ENCODE assay signal across 20 mouse cellular contexts in the genomic region with DNA sequence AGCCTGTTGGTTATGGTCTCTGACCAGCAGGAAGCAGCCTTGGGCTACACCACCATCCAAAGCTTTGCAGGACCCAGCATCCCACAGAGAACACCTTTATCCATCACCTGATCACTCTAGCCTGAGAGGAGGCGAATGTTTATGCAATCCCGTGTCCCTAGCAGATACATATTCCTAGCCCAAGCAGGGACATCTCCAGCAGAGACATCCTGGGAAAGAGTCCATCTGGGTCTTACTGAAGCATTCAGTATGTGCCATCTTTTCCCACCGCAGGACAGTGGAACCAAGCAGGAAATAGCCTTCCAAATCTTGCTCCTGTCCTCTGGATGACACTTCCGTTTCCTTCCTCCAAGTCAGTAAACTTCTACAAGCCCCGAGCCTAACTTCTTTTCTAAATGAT.
DNase-seq lines count a peak whose midpoint lies in the region; ATAC-seq and TF ChIP-seq lines count a peak whose summit lies in the region.
"Had no signal": no experiment of that assay in that cellular context is flagged by ENCODE, and none has a peak within 500 bp of the region (broad histone marks: within the 10 kb centered on the region; RNA-seq: fewer than 3 reads in every experiment).

No protein-coding gene starts in this region.

- no peak for ATAC-seq in kidney, postnatal 0 days (replicated peaks; ENCODE audit: low FRiP score, low read depth)
- ATAC-seq: forebrain, postnatal 0 days; hindbrain, postnatal 0 days had no signal

- H3K4me3 ChIP-seq in gastrocnemius, adult 2 months = no peak overlapping the region
- H3K4me3 ChIP-seq in kidney, postnatal 0 days (replicated peaks; ENCODE audit: low read depth, low read length) = no peak overlapping the region
- H3K4me3 ChIP-seq in CH12.LX (replicated peaks in 1 of 3; ENCODE audit: low read depth in 2 of 3, low read length in 2 of 3, poor library complexity in 1 of 3) = no peak overlapping the region
- no peak overlapping the region for H3K4me3 ChIP-seq in limb, embryonic 10.5 days
- H3K4me3 ChIP-seq: embryonic facial prominence, embryonic 13.5 days; forebrain, embryonic 12.5 days; heart, embryonic 13.5 days; hindbrain, embryonic 13.5 days had no signal

- no peaks in the 10 kb centered on the region for H3K36me3 ChIP-seq in kidney, postnatal 0 days (ENCODE audit: insufficient read depth, low read length)
- H3K36me3 ChIP-seq in CH12.LX (replicated peaks in 1 of 2; ENCODE audit: control insufficient read depth in 1 of 2, insufficient read depth in 1 of 2, low read length in 1 of 2) = no peaks in the 10 kb centered on the region
- H3K36me3 ChIP-seq in limb, embryonic 10.5 days = no peaks in the 10 kb centered on the region
- H3K36me3 ChIP-seq: embryonic facial prominence, embryonic 13.5 days; forebrain, embryonic 12.5 days; G1E; heart, embryonic 13.5 days; hindbrain, embryonic 13.5 days had no signal

- intact Hi-C loops in gastrocnemius, adult 2 months (cut with DNase I) = no loop called here

- no peak for TF ChIP-seq CTCF in gastrocnemius, adult 2 months (IDR thresholded peaks at IDR 0.05)
- peak; percentile 31; the same call in 1 of the 2 replicates for TF ChIP-seq CTCF in kidney, postnatal 0 days (IDR thresholded peaks at IDR 0.05; ENCODE audit: low read depth)
- peak in 1 of 2 experiments; percentile 49; a peak in 2 of 4 replicates for TF ChIP-seq CTCF in CH12.LX (conservative IDR thresholded peaks at IDR 0.05 in 1 of 2, IDR thresholded peaks at IDR 0.05 in 1 of 2; ENCODE audit: low read depth in 2 of 2, low read length in 2 of 2)

- DNase-seq in gastrocnemius, adult 2 months = no peak
- DNase-seq in gastrocnemius, postnatal 25 days = no peak
- no peak for DNase-seq in kidney, postnatal 0 days (ENCODE audit: low spot score)
- no peak for DNase-seq in kidney, postnatal 36 days
- DNase-seq in CH12.LX (ENCODE audit: extremely low read depth) = no peak
- peak; percentile 42 for DNase-seq in brain, adult 2 months (ENCODE audit: low read depth, low spot score)
- no peak for DNase-seq in limb, embryonic 10.5 days (ENCODE audit: low spot score)
- DNase-seq: adrenal gland, adult 8-10 months; adrenal gland, postnatal 36 days; cerebellum, adult 11-12 months; forebrain, postnatal 0 days; gastrocnemius, postnatal 36 days; heart, adult 11 months; heart, postnatal 10 days had no signal

- WGBS in kidney, postnatal 0 days = 54% methylated on average over 5 of the region's 5 CpGs
- 83% methylated on average over 5 of the region's 5 CpGs for WGBS in limb, embryonic 10.5 days

- peaks cover 30% of the 10 kb centered on the region for H3K4me1 ChIP-seq in kidney, postnatal 0 days (replicated peaks; ENCODE audit: insufficient read depth, low read length)
- H3K4me1 ChIP-seq in CH12.LX (ENCODE audit: control insufficient read depth in 1 of 2, insufficient read depth in 2 of 2) = peaks cover 9 to 20% of the 10 kb centered on the region in 2 experiments; a peak in 3 of 4 replicates
- peaks cover 35% of the 10 kb centered on the region for H3K4me1 ChIP-seq in limb, embryonic 10.5 days

- TF ChIP-seq POLR2A in CH12.LX (IDR thresholded peaks at IDR 0.05; ENCODE audit: low read depth, low read length) = no peak

- no peaks in the 10 kb centered on the region for H3K79me2 ChIP-seq in CH12.LX (replicated peaks; ENCODE audit: control insufficient read depth, extremely low read depth, insufficient read depth, poor library complexity, severe bottlenecking)

- H3K4me2 ChIP-seq in kidney, postnatal 0 days (ENCODE audit: low read length) = no peak overlapping the region
- no peak overlapping the region for H3K4me2 ChIP-seq in CH12.LX (ENCODE audit: insufficient read depth, low read depth, poor library complexity, severe bottlenecking)
- H3K4me2 ChIP-seq: embryonic facial prominence, embryonic 13.5 days; forebrain, embryonic 12.5 days; heart, embryonic 13.5 days; hindbrain, embryonic 13.5 days had no signal

- dilution Hi-C loops in CH12.LX (cut with MboI; ENCODE audit: extremely low pct_ligation_motif_present, extremely low pct_unique_long_range_greater_than_20kb, low sequenced_read_pairs) = no loop called here

- peak; percentile 46 for TF ChIP-seq RAD21 in CH12.LX (IDR thresholded peaks at IDR 0.05; ENCODE audit: low read depth, low read length)

- H3K27ac ChIP-seq in gastrocnemius, adult 2 months = peak overlapping the region; percentile 5; the same call in 1 of the 2 replicates
- H3K27ac ChIP-seq in kidney, postnatal 0 days = no peak overlapping the region
- H3K27ac ChIP-seq in CH12.LX (ENCODE audit: insufficient read depth, low read depth) = no peak overlapping the region
- H3K27ac ChIP-seq in limb, embryonic 10.5 days = no peak overlapping the region
- H3K27ac ChIP-seq: embryonic facial prominence, embryonic 13.5 days; forebrain, embryonic 12.5 days; heart, embryonic 13.5 days; hindbrain, embryonic 13.5 days; hindbrain, postnatal 0 days had no signal

- no peak for TF ChIP-seq EP300 in CH12.LX (IDR thresholded peaks at IDR 0.05; ENCODE audit: low read length)

- in situ Hi-C loops in CH12.LX (cut with MboI; ENCODE audit: low pct_ligation_motif_present, low pct_unique_long_range_greater_than_20kb, low sequenced_read_pairs) = no loop called here

- no peaks in the 10 kb centered on the region for H3K9me3 ChIP-seq in kidney, postnatal 0 days (replicated peaks; ENCODE audit: low read length)
- H3K9me3 ChIP-seq in CH12.LX (replicated peaks; ENCODE audit: low read length) = peaks cover 2% of the 10 kb centered on the region
- H3K9me3 ChIP-seq in limb, embryonic 10.5 days (replicated peaks) = no peaks in the 10 kb centered on the region
- H3K9me3 ChIP-seq: embryonic facial prominence, embryonic 13.5 days; forebrain, embryonic 12.5 days; G1E; heart, embryonic 13.5 days; hindbrain, embryonic 13.5 days had no signal

- H3K9ac ChIP-seq in kidney, postnatal 0 days (ENCODE audit: low read depth, low read length) = no peak overlapping the region
- H3K9ac ChIP-seq in CH12.LX (ENCODE audit: insufficient read depth, low read depth) = no peak overlapping the region
- H3K9ac ChIP-seq: embryonic facial prominence, embryonic 13.5 days; forebrain, embryonic 12.5 days; forebrain, postnatal 0 days; heart, embryonic 13.5 days; hindbrain, embryonic 13.5 days had no signal

- no peaks in the 10 kb centered on the region for H3K27me3 ChIP-seq in kidney, postnatal 0 days (ENCODE audit: insufficient read depth, low read length)
- H3K27me3 ChIP-seq in CH12.LX (replicated peaks) = no peaks in the 10 kb centered on the region
- no peaks in the 10 kb centered on the region for H3K27me3 ChIP-seq in limb, embryonic 10.5 days (ENCODE audit: low read depth, poor library complexity, severe bottlenecking)
- H3K27me3 ChIP-seq: embryonic facial prominence, embryonic 13.5 days; forebrain, embryonic 12.5 days; heart, embryonic 13.5 days; hindbrain, embryonic 13.5 days had no signal

TF ChIP-seq in CH12.LX, 34 proteins besides CTCF, POLR2A, EP300 and RAD21:
- TF ChIP-seq SMC3 (IDR thresholded peaks at IDR 0.05; ENCODE audit: low read depth, low read length) = peak; percentile 54
- no peak for TF ChIP-seq POLR2AphosphoS2 (IDR thresholded peaks at IDR 0.05; ENCODE audit: low read depth, low read length)
TF ChIP-seq in CH12.LX: peak in this region for 1.
